Mouse (Mus musculus) MN1 (cell line): ENCODE results near the gene Atrip.

Experiments used
- DNase-seq: peaks from one replicate; pipeline ENCODE4 v3.0.0-alpha.2; 2016; ENCODE audit warnings: low spot score

The Atrip gene

DNA sequence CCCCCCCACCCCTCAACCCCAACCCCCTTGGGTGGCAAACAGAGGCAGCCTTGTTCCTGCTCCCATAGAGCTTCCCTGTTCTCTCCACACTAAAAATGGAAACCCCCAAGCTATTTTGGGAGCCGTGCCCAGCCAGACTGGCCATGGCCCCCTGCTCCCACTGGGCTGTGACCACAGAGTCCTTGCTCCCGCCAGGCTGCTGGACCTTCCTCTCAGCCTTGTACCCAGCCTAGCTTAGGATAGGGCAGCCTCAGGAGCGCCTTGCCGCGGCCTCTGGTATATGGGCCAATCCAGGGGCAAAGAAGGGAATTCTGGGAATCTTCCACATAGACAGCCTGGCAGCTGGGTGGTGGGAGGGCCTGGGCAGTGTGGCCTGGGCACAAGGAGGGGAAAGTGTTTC, 23.9 kb upstream of the Atrip start:
- no peak for DNase-seq

DNA sequence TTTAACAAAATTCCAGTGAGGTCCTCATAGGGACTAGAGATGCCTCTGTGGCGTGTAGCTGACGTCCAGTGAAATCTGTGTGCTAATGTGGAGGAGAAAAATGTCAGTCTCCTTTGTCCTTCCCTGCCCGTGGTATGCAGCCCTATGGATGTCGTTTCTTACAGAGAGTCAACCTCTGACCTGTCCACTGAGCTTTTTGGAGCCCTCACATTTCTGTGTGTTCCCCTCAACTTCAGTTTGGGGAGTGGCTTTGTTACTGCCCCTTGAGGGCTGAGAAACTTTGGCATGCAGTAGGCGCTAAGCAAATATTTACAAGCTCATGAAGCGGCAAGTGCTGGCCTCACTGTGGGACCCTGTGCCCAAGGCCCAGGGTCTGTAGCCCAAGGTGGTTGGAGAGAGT, 23.4 kb upstream of the Atrip start:
- DNase-seq = no peak

DNA sequence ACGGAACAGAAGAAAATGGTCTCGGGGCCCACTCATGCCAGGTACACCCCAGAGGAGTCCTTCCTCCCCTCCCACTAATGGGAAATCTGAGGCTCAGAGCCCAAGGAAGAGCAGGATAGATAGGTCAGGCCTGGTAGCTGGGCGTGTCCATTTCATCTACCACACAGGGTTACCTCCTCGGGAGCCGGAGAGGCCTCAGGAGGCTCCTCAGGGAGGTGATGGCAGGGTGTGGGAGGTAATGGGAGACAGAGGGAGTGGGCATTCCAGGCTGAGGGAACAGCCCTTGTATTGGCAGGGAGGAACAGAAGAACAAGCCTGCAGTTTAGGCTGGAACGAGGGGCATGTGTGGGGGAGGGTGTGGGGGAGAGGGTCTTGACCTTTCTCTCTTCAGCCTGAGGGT, 22.9 kb upstream of the Atrip start:
- no peak for DNase-seq

DNA sequence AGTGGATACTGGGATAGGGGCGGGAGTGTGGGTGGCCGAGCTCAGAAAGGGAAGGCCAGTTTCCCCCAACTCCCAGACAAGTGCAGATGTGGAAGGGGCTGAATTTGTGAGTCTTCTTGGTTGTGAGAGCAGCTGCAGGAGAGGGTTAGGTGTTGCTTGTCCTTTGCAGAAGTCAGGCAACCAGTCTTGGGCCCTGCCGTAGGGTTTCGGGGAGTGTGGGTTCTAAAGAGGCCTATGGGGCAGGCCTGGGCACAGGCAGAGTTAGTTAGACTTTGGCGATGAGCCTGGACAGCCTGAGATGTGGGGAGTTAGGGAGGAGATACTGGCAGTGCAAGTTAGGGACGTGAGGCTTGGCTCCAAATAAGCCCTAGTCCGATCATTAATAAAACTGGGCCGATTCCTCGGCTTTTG, 22.3 kb upstream of the Atrip start:
- no peak for DNase-seq

DNA sequence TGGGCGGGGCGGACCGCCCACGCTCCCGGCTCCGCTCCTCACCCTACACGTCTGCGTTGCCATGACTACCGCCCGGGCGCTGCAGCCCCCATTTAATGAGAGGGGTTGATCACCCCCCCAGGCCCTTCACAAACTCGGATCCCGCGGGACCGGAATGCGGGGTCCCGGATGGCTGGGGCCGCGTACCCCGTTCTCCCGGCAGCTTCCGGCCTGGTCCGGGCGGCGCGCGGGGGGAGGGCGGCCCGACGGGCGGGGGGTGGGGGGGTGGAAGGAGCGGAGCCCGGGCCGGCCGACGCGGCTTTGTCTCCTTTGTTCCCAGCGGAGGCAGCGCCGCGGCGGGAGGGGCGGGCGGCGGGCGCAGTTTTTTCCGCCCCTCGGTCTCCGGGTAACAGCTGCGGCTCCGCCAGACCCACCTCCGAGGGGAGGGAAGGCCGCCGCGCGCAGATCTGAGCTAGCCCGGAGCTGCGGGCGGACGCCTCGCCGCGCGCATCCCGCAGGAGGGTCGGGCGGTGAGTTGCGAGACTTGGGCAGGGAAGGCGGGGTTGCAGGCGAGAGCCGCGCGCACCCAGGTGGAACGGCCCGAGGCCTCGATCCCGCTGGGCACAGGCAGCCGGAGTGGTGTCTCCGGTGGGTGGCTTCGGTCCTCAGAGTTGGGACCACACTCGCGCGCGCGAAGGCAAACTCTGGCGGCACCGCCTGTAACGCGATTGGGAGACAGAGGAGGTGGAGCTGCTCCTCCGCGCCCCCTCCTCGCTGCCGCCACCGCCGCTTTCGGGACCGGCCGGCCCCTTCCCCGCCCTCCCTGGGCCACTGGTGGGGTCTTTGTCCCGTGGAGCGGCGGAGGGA, 21.4 kb upstream of the Atrip start, which contains the start of gene Plxnb1:
Gene Plxnb1, plus strand, starts transcription at position 253 of the 846 bp plus-strand sequence.
- peak; percentile 81 for DNase-seq

DNA sequence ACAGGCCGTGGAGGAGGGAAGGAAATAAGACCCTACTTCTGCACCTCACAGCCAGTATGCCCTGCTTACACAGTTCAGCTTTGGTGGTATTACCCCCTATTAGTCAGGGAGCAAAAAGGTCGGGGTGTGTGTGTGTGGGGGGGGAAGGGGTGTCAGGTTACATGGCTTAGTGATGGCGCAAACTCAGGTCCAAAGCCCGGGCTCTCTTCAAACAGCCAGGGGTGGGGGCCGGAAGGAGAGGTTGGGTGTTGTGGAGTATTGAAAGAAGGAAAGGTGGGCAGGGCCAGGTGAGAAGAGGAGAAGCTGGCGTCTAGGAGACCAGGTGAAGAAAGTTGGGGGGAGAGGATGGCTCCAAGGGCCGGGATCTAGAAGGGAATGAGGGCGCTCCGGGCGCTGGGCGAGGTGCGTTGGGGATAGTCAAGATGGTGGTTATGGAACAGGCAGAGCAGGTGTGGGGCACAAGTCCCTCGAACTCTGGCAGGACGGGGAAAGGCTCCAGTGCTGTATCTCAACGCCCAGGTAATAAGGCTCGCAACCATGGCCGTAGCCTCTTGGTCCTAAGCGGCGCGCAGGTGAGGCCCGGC, 20.7 kb upstream of the Atrip start:
- no peak for DNase-seq

DNA sequence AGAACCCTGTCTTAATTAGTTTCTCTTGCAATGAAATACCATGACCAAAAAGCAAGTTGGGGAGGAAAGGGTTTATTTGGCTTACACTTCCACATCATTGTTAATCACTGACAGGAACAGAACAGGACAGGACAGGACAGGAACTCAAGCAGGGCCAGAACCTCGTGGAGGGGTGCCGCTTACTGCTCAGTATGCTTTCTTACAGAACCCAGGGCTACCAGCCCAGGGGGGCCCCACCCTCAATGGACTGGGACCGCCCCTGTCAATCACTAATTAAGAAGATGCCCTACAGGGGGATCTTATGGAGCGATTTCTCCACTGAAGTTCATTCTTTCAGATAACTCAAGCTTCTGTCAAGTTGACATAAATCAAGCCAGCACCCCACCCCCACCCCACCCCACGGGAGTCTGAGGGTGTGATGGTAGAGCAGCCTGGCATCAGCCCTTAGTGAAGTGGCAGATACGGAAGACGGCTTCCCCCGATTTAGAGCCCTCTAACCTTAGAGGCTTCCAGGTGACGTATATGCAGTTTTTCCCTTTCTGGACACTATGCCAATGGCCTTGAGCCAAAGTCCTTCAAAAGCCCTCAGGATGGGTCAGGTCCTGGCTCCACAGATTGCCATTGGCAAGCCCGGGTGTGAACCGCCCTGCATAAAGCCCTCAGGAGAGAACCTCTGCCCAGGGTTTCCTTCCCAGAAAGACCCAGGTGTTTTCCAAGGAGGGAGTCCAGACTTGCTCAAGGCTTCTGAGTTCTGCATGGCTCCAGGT, 20.0 kb upstream of the Atrip start:
- no peak for DNase-seq

DNA sequence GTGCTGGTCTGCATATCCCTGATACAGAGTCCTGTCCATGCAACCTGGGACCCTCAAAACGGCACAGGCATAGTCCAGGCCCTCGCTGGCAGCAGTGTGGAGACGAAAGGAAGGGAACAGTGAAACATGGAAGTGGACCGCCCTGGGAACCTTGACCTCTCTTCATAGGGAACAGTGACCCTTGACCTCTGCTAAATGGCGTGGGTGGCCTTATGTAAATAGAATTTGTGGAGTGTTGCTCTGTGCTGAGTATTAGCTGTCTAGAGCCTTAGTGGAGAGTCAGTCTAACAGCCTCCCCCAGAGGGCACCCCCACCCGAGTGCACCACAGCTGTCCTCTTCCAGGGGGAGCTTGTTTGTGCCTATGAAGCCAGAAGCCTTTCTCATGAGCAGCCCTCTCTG, 18.9 kb upstream of the Atrip start:
- DNase-seq = no peak

DNA sequence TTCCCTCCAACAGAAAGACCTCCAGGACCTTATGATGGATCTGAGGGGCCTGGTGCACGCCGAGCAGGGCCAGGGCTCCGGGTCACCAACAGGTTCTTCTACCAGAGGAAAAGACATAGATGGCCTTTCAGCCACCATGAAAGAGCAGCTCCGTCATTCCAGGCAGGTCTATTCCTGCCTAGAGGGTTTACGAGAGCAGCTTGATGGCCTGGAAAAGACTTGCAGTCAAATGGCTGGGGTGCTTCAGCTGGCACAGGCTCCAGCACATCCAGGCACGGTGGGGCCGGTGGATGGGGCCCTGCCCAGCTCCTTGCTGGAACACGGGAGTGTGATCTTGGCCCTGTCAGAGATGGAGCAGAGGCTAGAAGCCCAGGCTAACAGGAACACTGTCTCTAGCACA, 17.9 kb upstream of the Atrip start:
- DNase-seq = no peak

DNA sequence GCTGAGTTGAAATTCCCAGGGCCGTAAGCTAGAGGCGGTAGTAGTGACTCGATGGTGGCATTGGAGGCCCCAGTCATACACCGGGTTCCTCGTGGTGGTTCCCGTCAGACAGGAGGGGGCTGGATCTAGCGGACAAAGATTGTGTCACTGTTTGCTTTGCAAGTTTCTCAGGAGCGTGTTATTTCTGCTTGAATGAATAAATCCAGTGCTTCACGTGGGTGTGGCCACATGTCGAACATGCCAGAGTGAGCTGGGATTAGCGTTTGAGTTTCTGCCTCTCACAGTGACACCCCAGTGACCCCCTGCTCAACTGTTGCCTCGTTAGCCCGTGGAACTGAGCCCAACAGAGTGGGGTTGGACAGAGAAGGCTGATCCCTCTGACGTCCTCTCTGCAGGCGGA, 16.5 kb upstream of the Atrip start:
- no peak for DNase-seq

DNA sequence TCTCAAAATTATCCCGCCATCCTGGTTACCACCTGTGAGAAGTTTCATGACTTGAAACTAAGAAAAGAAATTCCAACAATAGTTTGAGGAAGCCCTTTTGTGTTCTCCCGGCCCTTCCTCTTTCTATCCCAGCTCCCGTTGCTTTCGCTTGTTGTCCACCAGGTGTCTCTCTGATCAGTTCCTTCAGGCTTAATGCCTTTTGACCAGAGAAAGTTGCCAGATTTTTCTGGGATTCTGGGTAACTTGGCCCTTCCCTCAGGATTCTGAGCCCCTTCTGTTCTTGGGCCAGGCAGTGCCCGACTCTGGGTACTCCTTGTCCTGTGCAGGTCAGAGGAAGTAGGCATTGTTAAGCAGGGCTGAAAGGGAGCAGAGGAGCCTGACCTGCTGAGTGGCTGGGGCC, 14.1 kb upstream of the Atrip start:
- DNase-seq = peak; percentile 52

DNA sequence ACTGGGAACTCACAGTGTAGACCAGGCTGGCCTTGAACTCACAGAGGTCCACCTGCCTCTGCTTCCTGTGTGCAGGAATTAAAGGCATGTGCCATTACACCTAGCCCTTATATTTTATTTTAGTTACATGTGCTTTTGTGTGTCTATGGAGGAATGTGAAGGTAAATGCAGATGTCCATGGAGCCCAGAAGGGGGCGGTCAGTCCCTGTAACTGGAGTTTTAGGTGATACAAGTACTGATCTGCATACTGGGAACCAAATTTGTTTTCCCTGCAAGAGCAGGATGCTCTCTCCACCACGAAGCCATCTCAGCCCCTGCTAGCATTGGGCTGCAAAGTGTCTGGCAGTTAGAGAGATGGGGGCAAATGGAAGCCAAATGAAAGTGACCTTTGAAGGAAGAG, 11.0 kb upstream of the Atrip start:
- peak; percentile 66 for DNase-seq

DNA sequence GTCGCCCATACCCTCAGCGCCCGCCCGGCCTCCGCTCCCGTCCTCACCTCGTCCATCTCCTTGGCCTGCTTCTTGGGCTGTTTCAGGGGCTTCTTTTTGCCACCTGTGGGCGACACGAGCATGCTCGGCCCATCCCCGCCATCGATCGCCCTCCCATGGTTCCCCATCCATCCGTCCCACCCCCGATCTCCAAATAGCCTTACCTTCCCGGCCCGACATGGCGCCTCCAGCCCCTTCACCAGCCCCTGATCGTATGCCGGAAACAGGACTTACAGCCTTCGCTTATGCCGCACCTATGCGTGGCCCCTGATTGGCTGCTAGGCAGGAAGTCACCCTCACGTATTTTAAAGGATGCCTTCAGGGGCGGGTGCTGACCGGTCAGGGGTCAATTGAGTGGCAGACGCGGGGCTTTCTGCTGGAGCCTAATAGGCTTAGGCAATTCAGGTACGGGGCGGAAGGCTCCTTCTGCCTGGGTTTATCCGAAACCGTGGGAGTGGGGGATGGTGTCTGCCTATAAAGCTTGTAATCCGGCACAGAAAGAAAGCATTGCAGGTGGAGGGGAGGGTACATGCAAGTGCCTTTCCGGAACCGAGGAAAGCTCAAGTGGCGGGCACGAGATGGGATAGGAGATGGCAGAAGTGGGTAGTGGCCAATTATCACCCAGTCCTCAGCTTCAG, 8.3 kb upstream of the Atrip start, which contains the start of the genes Ccdc51 and Tma7:
Gene Ccdc51, plus strand, starts transcription at position 370 of the 677 bp plus-strand sequence.
Gene Tma7, minus strand, starts transcription at position 464 of the 677 bp plus-strand sequence.
- peak; percentile 88 for DNase-seq

DNA sequence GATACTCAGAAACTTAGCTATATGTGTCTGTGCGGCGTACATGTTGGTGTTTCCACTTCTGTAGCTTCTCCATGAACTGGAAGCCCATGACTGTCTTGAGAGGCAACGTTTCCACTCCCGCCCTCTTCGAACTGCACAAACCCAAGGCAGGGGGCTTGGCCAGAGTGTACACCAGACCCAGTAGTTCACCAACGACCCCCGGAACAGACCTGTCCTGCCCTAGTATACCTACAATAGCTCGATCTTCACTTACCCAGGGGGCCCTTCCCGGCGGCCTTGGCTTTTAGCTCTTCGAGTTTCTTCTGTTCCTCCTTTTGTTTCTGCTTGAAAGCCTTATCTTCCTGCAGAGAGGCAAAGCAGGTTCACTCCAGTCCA, 7.8 kb upstream of the Atrip start:
- DNase-seq = no peak

DNA sequence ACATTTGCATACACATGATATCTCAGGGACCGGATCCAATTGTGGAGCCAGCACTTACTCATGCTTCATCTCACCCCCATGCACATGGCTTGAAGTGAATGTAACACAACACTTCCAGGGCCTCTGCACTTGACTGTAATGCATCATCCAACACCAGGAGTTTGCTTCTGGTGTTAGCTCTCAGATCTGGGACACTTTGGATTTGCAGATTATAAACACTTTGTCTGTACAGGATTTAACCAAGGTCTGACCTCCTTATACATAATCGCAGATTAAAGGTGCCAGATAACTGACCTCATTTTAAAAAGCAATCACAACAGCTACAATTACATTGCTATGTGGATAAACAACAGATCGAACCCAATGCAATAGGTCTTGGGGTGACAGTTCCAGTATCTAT, 6.6 kb upstream of the Atrip start:
- DNase-seq = no peak

DNA sequence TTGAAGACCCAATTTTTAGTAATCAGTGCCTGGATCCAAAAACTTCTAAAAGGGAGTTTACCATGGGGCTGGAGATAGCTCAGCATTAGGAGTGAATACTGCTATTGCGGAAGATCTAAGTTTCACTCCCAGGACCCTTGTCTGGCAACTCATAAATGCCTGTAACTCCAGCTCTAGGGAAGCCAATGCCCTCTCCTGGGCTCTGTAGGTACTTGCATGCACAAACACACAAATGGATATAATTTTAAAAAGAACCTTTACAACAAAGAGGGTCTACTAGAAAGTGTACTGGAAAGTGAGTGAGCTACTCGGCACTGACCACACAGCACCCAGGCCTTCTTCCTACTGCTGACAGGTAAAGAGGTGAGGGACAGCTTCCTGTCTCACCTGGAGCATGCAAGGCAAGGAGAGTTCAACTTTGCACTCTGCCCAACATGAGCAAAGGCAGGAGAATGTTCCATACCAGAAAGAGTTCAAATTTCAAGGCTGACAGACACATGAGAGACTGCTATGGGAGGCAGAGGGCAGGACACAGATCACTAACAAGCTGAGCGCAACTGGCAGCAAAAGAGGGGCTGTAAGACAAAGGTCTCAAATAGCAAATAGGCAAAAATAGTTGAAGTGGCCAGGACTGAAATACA, 5.7 kb downstream of the Atrip start:
- DNase-seq = no peak

DNA sequence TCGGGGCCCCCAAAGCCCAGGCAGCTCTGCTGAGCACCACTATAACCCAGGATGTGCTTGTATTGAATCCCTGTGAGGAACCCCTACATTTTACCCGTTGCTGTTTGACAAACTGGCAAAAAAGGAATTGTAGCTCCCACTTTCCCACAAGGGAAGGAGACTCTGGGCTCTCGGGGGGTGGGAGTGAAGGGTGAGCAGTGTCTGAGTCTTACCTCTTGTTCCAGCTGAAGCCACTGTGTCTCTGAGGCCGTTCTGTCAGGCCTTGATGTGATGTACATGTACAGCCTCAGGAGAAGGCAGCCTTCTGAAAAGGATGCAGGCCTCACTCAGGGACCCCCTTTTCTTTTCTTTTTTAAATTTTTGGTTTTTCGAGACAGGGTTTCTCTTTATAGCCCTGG, 13.0 kb downstream of the Atrip start:
- DNase-seq = no peak

DNA sequence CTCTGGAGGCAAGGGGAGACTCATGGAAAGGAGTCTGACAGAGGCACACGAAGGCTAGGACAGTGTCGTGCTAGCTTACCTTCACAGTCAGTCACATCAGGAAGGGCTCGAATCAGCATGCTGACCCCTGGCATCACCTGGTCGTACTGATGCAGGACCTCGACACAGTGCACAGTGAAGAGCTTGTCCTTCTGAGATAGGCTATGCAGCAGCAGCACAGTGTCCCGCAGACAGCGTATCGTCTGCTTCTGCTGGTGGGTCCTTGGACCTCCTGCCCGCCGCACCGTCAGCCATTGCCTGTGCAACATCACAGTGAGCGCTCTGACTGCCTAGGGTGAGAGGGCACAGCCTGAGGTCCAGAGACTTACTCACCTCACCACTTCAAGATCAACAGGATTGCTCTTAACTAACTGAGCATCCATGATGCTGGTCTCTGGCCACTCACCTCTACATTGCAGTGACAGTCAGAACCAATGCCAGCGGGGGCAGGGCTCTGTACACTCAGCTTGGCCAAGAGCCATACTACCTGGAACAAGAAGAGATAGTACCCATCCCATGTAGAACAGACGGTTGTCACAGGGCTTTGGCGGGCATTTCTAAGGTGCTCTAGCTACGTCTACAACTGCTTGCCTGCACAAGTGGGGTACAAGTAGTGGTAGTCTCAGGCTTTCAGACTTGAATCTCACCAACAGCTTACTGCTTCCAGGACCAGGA, 13.6 kb downstream of the Atrip start:
- DNase-seq = no peak

DNA sequence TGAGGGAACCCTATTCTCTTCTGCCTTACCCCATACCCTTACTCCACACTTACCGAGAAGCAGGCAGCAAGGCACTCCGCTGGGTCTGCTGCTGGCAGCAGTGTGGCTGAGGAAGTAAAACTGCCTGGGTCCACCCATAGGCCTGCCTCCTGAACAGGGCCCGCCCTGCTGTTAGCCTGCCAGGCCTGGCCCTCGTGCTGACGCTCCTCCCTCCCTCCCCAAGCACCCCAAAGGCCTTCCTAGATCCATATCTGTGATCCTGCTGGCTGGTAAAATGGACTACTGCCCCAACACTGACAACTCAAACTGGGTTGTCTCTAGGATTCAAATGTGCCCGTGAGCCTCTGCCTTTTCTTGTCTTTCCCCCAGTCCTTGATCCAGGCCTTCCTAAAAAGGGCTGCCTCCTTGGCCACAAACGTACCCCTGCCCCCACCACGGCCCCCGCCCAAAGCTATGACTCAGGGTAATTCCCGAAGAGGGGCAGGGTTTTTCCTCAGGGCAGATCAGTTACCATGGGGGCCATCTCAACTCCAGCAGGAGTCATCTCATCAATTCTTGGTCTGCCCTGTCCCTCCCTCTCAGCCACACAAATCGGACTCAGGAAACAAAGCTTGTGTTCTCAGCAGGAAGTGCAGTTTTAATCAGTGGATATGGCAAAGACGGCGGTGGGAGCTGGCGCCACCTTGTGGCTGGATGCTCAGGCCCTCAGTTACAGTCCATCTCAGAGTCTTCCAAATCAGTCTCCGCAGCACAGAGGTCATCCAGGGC, 14.6 kb downstream of the Atrip start, which contains the start of gene Trex1:
Gene Trex1, minus strand, starts transcription at position 599 of the 768 bp plus-strand sequence.
- DNase-seq = peak; percentile 85
